Mouse (Mus musculus) liver, postnatal 0 days (tissue): ENCODE measurements at regions not wholly inside any gene's neighbourhood (a gene's known extent, or its start where the extent isn't known, plus 50 kb on each side); places are given as distances from the start of the nearest gene placed in this dataset.
"Not testable (repeated sequence)": the region's sequence is repeated elsewhere in the genome, so short reads cannot be mapped to it uniquely, and the experiment has no call there.

Experiments
- ATAC-seq: fragments of 200-750 bp; cut with Nextera tagmentation; 2 replicates; pipeline ENCODE4 v1.8.0; 2017; ENCODE audit warnings: mild to moderate bottlenecking, moderate library complexity
- DNase-seq: peaks from one replicate; pipeline ENCODE4 v3.0.0-alpha.2; 2016
- H3K27ac ChIP-seq: fragments of 300-500 bp; sonication (generic); 2 replicates; pipeline ENCODE4 v1.5.1; 2014; ENCODE audit warnings: antibody characterized with exemption, moderate library complexity, mild to moderate bottlenecking, low read depth
- H3K27me3 ChIP-seq: fragments of 300-500 bp; sonication (generic); 2 replicates; pipeline ENCODE4 v1.6.1; 2014; ENCODE audit warnings: low read length, control low read depth, mixed read lengths; ENCODE audit not compliant: insufficient read depth
- H3K36me3 ChIP-seq: fragments of 300-500 bp; sonication (generic); replicated peaks from 2 replicates; pipeline ENCODE4 v1.6.1; 2014; ENCODE audit warnings: mild to moderate bottlenecking, control low read depth, low read length, moderate library complexity, mixed read lengths; ENCODE audit not compliant: insufficient read depth
- H3K4me1 ChIP-seq: fragments of 300-500 bp; sonication (generic); 2 replicates; pipeline ENCODE4 v1.6.1; 2014; ENCODE audit warnings: antibody characterized with exemption, mild to moderate bottlenecking, control low read depth; ENCODE audit not compliant: insufficient read depth
- H3K4me2 ChIP-seq: fragments of 300-500 bp; sonication (generic); 2 replicates; pipeline ENCODE4 v1.6.1; 2014; ENCODE audit warnings: low read depth, mild to moderate bottlenecking, low read length, moderate library complexity, mixed read lengths
- H3K4me3 ChIP-seq: fragments of 300-500 bp; sonication (generic); 2 replicates; pipeline ENCODE4 v1.5.1; 2014; ENCODE audit warnings: low read depth, low read length
- H3K9ac ChIP-seq: fragments of 300-500 bp; sonication (generic); replicated peaks from 2 replicates; pipeline ENCODE4 v1.6.1; 2014; ENCODE audit warnings: mild to moderate bottlenecking, moderate library complexity
- H3K9me3 ChIP-seq: fragments of 300-500 bp; sonication (generic); 2 replicates; pipeline ENCODE4 v1.6.1; 2016; ENCODE audit warnings: mild to moderate bottlenecking, control low read depth, low read length, mixed read lengths
- CTCF ChIP-seq: sonication (generic); IDR thresholded peaks from 2 replicates; pipeline ENCODE4 v1.5.1; 2016; ENCODE audit warnings: antibody characterized with exemption, low read depth
- EP300 ChIP-seq: IDR thresholded peaks from 2 replicates; pipeline ENCODE4 v1.6.1; 2016; ENCODE audit warnings: antibody characterized with exemption, low read depth, mild to moderate bottlenecking
- WGBS: fragments of 180-500 bp; shearing (Covaris S2); extraction: QIAGEN DNeasy Blood & Tissue Kit; methylation state at CpG from one replicate; pipeline ENCODE4 v1.1.7; 2014; ENCODE audit not compliant: insufficient replicate concordance; 5-methylcytosine and 5-hydroxymethylcytosine counted together

DNA sequence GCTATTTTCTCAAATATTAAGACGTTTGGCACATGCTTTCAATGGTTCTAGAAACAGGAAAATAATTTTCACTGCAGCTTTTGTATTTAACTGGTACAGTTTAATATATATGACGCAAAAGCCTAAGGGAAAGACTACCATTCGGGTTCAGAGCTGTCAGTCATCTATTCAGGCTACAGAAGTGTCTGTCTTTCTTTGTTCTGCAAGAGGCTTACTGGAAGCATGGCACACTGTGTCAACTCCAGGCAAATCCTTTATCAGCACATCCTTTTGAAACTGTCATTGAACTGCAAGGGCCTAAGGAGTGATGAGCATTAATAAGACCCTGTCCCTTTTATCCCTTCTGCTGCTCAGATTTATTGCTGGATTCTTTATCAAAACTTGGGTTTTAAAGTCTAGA lies 303.8 kb upstream of the Gm5152 start:
- H3K9ac ChIP-seq, H3K27me3 ChIP-seq, H3K9me3 ChIP-seq, H3K4me2 ChIP-seq, H3K36me3 ChIP-seq, ATAC-seq, DNase-seq, H3K27ac ChIP-seq, H3K4me1 ChIP-seq, H3K4me3 ChIP-seq: not testable (repeated sequence)
- 50% methylated on average over 3 of the region's 3 CpGs for WGBS

GRCm38 (mm10) chr5:10562321-10562720 lies 316.0 kb upstream of the Gm5152 start:
- H3K27ac ChIP-seq = no peak overlapping the region
- no peak overlapping the region for H3K4me3 ChIP-seq
- TF ChIP-seq EP300 (no peak), CTCF (no peak)
- WGBS = 46% methylated on average over 5 of the region's 5 CpGs
- H3K4me1 ChIP-seq = no peaks in the 10 kb centered on the region
- DNase-seq (no peak), ATAC-seq (no peak)
- H3K36me3 ChIP-seq = no peaks in the 10 kb centered on the region
- no peaks in the 10 kb centered on the region for H3K9me3 ChIP-seq
- H3K4me2 ChIP-seq = no peak overlapping the region
- no peak overlapping the region for H3K9ac ChIP-seq
- no peaks in the 10 kb centered on the region for H3K27me3 ChIP-seq

GRCm38 (mm10) chr5:10592392-10592791 lies 346.1 kb upstream of the Gm5152 start:
- no peak for ATAC-seq
- Histone ChIP-seq H3K36me3 (no peaks in the 10 kb centered on the region), H3K4me2 (no peak overlapping the region), H3K27ac (no peak overlapping the region), H3K27me3 (no peaks in the 10 kb centered on the region), H3K9ac (no peak overlapping the region), H3K9me3 (no peaks in the 10 kb centered on the region), H3K4me1 (no peaks in the 10 kb centered on the region), H3K4me3 (no peak overlapping the region)
- no peak for TF ChIP-seq CTCF
- no peak for TF ChIP-seq EP300
- no peak for DNase-seq
- 48% methylated on average over 1 of the region's 1 CpGs for WGBS

DNA sequence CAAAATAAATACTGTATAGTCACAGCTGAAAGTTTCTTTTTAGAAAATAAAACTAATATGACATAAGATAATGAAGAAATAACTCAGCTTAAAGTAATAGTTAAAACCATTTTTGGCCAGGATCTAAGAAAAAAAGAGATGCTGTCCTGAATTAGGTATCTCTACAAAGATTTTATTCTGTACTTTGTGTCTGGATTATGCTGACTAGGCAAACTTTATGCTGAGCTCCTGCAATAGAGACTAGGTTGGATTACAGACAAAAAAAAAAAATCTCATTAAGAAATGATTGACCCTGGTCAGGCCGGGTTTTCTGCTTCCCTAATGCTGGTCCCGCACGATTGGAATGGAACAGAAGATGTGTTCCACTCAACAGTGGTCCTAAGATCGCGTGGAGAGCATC lies 346.8 kb upstream of the Gm8871 start:
- WGBS = 77% methylated on average over 5 of the region's 5 CpGs
- H3K27ac ChIP-seq = no peak overlapping the region
- DNase-seq = no peak

DNA sequence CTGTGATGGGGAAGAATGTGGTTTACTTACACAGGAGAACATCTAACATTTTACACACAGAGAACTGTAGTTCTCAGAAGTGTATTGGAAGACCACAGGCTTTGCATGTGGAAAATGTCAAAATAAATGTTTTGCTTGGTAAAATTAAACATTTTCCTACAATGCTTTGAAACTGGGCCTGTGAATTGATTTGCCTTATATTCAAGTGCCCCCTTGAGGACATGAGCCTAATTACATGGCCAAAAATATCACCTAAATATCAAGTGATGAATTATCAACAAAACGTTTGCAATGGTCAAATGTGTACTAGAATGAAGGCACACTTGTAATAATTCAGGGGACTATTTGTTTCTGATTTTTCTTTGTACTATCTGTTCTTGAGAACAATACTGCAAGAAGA lies 314.4 kb upstream of the Gm8871 start:
- no peak for ATAC-seq
- no peaks in the 10 kb centered on the region for H3K4me1 ChIP-seq
- DNase-seq = no peak
- H3K9me3 ChIP-seq = 0 out of 2 replicates have a peak, but pooled peaks cover 2% of the 10 kb centered on the region
- H3K4me3 ChIP-seq = no peak overlapping the region
- H3K27ac ChIP-seq = no peak overlapping the region
- H3K4me2 ChIP-seq = no peak overlapping the region
- H3K9ac ChIP-seq = no peak overlapping the region
- H3K27me3 ChIP-seq = no peaks in the 10 kb centered on the region
- H3K36me3 ChIP-seq = no peaks in the 10 kb centered on the region
- 9% methylated on average over 1 of the region's 1 CpGs for WGBS
- TF ChIP-seq CTCF (peak; percentile 33; the same call in 1 of the 2 replicates), EP300 (no peak)

More for the DNA sequence above, 346.8 kb upstream of the Gm8871 start:
- ATAC-seq = no peak
- TF ChIP-seq CTCF (no peak), EP300 (no peak)
- H3K9ac ChIP-seq = no peak overlapping the region
- no peak overlapping the region for H3K4me2 ChIP-seq
- no peaks in the 10 kb centered on the region for H3K27me3 ChIP-seq
- no peaks in the 10 kb centered on the region for H3K36me3 ChIP-seq
- H3K9me3 ChIP-seq = no peaks in the 10 kb centered on the region
- no peak overlapping the region for H3K4me3 ChIP-seq
- H3K4me1 ChIP-seq = no peaks in the 10 kb centered on the region

DNA sequence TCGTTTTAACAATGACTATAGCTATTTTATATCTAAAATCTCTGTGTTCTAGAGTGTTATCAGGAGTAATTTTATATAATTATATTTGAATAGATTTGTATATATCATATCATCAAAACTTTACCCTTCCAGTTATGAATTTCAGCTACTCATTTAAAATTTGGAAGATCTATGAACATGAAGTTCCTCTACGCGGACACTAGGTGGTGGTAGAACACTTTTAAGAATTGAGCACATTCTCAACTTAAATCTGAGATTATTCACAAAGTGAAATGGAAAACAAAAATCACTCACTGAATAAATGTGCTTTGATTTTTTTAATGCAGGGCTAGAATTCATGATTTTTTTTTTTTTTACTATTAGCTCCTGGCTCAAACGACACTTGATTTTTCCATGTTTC lies 299.5 kb upstream of the Gm8871 start:
- no peak for ATAC-seq
- H3K4me2 ChIP-seq = no peak overlapping the region
- no peaks in the 10 kb centered on the region for H3K36me3 ChIP-seq
- peaks cover 4% of the 10 kb centered on the region; the same call in 1 of the 2 replicates for H3K9me3 ChIP-seq
- H3K9ac ChIP-seq = no peak overlapping the region
- no peaks in the 10 kb centered on the region for H3K4me1 ChIP-seq
- no peaks in the 10 kb centered on the region for H3K27me3 ChIP-seq
- H3K27ac ChIP-seq = no peak overlapping the region
- no peak for DNase-seq
- no peak for TF ChIP-seq EP300
- peak; percentile 57 for TF ChIP-seq CTCF
- 33% methylated on average over 4 of the region's 4 CpGs for WGBS
- H3K4me3 ChIP-seq = no peak overlapping the region

DNA sequence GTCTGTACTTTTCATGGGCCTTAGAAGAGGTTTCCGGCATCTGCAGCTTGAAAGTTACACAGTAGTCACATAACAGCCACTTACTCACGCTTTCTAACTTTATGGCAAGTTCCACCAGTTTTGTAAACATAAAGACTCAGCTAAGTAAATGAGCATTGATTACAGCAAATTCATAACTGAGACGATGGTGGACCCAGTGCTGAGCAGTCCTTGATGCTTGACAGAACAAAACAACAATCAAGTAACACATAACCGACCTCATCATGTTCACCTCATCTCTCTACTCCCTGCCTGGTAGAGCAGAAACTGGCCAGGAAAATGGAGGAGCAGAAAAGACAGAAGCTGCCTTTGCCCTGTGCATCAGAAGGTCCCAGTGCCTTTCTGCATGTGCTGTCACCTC lies 284.3 kb upstream of the Gm8871 start:
- Histone ChIP-seq H3K4me3 (no peak overlapping the region), H3K9me3 (no peaks in the 10 kb centered on the region), H3K36me3 (no peaks in the 10 kb centered on the region), H3K27ac (no peak overlapping the region), H3K27me3 (no peaks in the 10 kb centered on the region), H3K9ac (no peak overlapping the region), H3K4me2 (no peak overlapping the region), H3K4me1 (no peaks in the 10 kb centered on the region)
- TF ChIP-seq EP300 (no peak), CTCF (no peak)
- 69% methylated on average over 4 of the region's 4 CpGs for WGBS
- no peak for DNase-seq
- no peak for ATAC-seq
